Mouse (Mus musculus): Measurements from ENCODE around the gene 1700113H08Rik. TPM values are rescaled to one million over a fixed set of nuclear protein-coding genes. Genes with fewer than 3 reads are reported as not detected.

1700113H08Rik gene
- total RNA-seq (2021) = not detected

DNA sequence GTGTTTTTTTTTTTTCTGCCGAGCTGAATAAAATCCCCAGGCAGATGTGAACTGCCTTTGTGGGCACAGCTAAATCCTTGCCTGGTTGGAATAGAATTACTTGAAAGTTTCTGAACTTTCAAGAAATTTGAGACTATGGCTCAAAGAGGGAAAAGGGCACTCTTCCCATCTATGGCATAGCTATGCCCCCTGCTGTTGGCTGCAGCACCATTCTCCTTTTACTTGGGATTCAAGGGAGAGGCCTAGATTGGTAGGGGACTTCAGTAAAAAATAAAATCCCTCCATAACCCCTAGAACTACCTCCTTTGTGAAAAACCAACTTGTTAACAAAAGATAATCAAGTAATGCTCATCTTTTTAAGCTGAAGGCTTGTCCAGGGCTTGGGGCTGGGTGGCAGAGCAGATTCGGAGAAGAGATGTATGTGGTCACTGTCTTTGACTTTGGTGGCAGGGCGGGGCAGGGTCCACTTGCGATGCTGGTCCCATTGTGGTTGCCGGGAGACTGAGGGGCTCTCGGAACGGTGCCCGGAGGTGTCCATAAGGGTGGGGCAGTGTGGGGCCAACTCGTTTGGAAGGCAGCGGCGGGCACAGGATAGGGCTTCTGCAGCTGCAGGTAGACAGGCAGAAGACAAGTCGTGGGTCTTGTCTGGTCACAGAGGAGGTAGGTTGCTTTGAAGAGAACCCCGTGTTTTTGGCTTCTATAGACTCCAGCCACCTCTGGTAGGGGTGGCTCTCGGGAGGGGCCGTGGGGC is at the start of gene 1700113H08Rik:
1700113H08Rik (plus strand) TSS at position 546 of the 751 bp plus-strand sequence.
- DNase-seq = peak; percentile 23 to 33

DNA sequence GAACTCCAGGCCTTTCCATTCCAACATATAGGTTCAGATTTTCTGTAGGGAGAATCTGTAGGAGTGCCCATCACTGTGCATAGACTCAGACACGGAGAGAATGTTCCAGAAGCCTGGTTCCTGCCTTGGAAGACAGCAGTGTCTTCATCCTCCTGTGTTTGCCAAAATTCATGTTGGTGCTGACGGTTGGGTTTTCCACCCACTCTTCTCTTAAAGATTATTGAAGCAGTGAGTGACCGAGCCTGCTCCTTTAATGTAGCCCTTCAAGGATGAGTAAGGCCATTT is 49.7 kb upstream of the 1700113H08Rik start:
- no peak for DNase-seq

DNA sequence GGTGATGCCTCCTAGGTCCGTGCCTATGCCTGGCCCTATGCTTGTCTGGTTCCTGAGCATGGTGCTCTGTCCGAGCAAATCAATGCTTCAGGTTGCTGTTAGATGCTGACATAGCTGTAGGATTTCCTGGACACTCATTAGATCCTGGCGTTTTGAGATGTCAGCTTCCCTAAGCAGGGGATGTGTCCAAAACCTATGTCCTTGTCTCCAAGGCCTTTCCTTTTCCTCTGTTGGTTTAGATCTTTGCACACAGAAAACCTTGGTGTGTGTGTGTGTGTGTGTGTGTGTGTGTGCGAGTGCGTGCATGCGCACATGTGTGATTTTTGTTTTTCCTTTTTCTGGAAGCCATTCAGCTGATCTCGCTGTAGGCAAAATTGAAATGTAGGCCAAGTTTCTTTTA is 45.8 kb upstream of the 1700113H08Rik start:
- DNase-seq = no peak

GRCm38 (mm10) chr10:87014391-87014965 is 43.4 kb upstream of the 1700113H08Rik start:
- DNase-seq = no peak

DNA sequence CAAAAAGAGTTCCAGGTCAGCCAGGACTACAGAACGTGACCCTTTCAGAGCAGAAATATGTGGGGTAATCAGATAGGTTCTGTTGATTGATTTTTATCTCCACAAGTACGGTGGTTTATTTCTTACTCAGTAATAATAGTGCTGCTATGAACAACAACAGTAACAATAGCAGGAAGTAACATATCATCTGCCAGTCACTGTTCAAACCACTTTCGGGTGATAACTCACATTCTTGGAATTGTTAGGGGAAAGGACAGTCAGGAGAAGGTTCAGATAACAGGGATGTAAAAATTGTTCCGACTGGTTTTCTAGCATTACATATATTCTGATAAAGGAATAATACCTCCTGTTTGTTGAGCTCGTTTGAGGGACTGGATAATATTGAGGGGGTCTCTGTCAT is 42.4 kb upstream of the 1700113H08Rik start:
- no peak for DNase-seq

- no peak for DNase-seq
Measured at GRCm38 (mm10) chr10:87016151-87016692, 41.6 kb upstream of the 1700113H08Rik start.

GRCm38 (mm10) chr10:87018876-87019275 is 39.0 kb upstream of the 1700113H08Rik start:
- no peak for DNase-seq

- DNase-seq = peak; percentile 11 to 13
Measured at GRCm38 (mm10) chr10:87020711-87021110, 37.1 kb upstream of the 1700113H08Rik start.

DNA sequence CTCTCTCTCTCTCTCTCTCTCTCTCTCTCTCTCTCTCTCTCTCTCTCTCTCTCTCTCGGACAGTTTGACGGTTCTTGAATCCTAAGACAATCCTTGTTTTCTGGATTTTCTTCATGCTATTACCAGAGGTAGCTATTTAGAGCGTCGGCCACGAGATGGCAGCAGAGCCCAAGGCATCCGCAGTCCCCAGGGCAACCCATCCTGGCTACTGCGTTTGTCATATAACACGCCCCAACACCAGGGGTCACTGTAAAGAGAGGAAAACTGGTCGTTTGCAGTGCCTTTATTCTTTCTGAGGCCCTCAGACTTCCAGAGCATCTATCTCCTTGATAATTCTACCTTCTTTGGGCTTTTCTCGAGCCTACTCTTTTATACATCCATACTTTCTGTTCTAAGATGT is 33.0 kb upstream of the 1700113H08Rik start:
- peak; percentile 74 to 82 for DNase-seq

GRCm38 (mm10) chr10:87032768-87033167 is 25.1 kb upstream of the 1700113H08Rik start:
- DNase-seq = no peak

- peak in 1 of 2 experiments; percentile 12 for DNase-seq
Measured at GRCm38 (mm10) chr10:87035866-87036265, 22.0 kb upstream of the 1700113H08Rik start.

DNA sequence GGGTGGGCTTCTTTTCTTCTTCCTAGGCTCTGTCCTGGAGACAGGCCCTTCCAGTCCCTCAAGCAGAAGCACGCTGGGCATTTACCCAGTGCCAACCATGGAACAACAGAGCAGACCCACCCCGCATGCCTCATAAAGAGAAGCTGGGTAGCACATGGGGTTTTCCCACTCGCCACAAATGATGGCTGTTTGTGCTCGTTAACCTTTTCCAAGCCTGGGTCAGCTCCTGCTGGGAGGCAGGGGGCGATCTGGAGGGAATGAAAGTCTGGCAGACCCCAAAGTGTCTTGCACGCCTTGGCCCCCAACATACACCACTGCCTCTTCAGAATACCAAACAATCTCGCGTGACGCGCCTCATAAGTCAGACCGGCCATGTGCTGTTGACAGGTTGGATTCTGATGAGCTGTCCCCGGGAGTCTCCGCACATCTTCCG is 21.6 kb upstream of the 1700113H08Rik start:
- DNase-seq = no peak

- no peak for DNase-seq
Measured at GRCm38 (mm10) chr10:87037062-87037461, 20.8 kb upstream of the 1700113H08Rik start.

DNA sequence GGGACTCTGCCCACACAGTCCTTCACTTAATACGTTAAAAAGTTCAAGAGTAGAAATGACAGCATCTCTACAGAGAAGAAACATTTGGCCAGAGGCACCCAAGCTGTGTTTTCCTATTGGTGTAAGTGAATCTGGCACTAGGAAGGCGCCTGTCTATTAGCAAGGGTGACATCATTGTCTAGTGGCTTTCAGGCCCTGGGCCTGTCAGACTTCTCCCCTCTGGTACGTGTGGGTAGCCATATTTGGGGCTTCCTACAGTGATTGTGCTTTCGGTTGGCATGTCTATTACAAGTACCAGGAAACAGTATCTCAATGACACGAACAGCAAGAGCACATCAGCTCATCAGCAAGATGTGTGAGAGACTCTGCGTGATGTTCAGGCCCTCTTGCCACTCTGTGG is 18.5 kb upstream of the 1700113H08Rik start:
- DNase-seq = no peak

GRCm38 (mm10) chr10:87039800-87040199 is 18.0 kb upstream of the 1700113H08Rik start:
- DNase-seq = no peak

GRCm38 (mm10) chr10:87041265-87041664 is 16.6 kb upstream of the 1700113H08Rik start:
- no peak for DNase-seq

GRCm38 (mm10) chr10:87045273-87045672 is 12.6 kb upstream of the 1700113H08Rik start:
- no peak for DNase-seq

DNA sequence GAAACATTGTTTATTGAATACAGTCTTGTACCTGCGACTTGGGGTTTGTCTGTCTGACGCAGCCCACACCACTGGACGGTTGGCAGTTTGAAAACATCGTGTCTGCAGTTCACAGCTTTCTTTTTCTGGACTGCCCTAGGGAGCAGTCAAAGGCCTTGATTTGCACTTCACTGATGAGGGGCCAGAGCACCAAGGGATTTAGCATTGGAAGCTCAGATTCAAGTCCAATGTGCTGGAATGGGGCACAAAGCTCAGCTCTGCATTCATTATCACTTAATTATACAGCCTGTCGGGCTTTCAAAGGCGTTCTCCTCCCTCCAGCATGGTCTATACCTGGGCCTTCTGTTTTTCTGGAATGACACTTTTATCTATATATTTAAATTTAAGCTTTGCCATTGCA is 11.4 kb upstream of the 1700113H08Rik start:
- DNase-seq = no peak

GRCm38 (mm10) chr10:87046931-87047468 is 10.8 kb upstream of the 1700113H08Rik start:
- DNase-seq = no peak

GRCm38 (mm10) chr10:87049179-87049578 is 8.7 kb upstream of the 1700113H08Rik start:
- no peak for DNase-seq

DNA sequence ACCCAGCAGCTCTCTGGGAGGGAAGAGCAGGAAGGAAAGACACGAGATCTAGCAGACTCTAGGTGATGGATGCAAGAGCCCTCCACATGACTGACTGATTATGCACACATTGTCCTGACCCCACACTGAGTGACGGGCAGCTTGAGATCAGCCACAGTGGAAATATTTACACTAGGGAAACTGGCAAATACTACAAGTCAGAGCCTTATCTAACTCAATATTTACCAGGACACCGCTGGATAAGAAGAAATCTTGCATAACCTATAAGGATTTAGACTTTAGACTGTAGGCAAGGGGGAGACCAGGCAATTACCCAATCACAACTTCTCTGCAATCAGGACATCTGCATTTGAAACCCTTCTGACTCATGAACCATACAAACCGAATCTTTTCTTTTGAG is 6.1 kb upstream of the 1700113H08Rik start:
- no peak for DNase-seq

GRCm38 (mm10) chr10:87058251-87058925 is 543 bp downstream of the 1700113H08Rik start:
- peak; percentile 75 to 81 for DNase-seq

DNA sequence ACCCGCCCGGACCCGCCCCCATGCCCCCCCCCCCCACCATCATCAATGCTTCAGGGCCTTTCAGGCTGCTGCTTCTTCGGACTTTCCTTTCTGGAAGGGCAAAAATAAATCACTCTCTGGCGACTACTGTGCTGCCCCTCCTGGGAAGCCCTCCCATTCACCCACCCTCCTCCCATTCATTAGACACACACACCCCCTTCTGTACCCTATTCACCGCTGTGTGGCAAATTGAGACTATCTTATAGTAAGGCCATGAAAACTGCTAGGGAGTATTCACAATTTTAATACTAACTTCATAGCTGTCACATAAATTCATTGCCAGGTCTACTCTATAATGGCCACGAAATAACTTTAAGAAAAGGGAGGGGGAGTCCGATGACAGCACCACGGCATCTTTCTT is 1.1 kb downstream of the 1700113H08Rik start:
- no peak for DNase-seq

All from layer of hippocampus, postnatal 36 days (tissue).